Mouse (Mus musculus) liver, embryonic 14.5 days (tissue): ENCODE data around the gene Rpn1. TPM values are rescaled to one million over a fixed set of nuclear protein-coding genes. Genes with fewer than 3 reads are reported as not detected.
A peak's percentile ranks its signal among the peaks of the same experiment; 100 is the strongest.

Experiments used
- ATAC-seq: fragments of 200-750 bp; cut with Nextera tagmentation; 2 replicates; pipeline ENCODE4 v1.8.0; 2017; ENCODE audit warnings: moderate number of reproducible peaks, mild to moderate bottlenecking, moderate library complexity; ENCODE audit not compliant: insufficient read depth
- DNase-seq, 3 experiments: peaks; one replicate each; pipeline ENCODE4 v3.0.0-alpha.2; 2012 to 2013; ENCODE audit warnings: low read depth in 3 of 3, low spot score in 3 of 3
- H3K27ac ChIP-seq: fragments of 300-500 bp; sonication (generic); 2 replicates; pipeline ENCODE4 v1.5.1; 2014; ENCODE audit warnings: moderate library complexity, mild to moderate bottlenecking, control low read depth, inconsistent platforms
- H3K27me3 ChIP-seq: fragments of 300-500 bp; sonication (generic); 2 replicates; pipeline ENCODE4 v1.6.1; 2014; ENCODE audit warnings: mild to moderate bottlenecking, low read length, moderate library complexity; ENCODE audit not compliant: control insufficient read depth, insufficient read depth
- H3K36me3 ChIP-seq: fragments of 300-500 bp; sonication (generic); replicated peaks from 2 replicates; pipeline ENCODE4 v1.6.1; 2014; ENCODE audit warnings: low read depth; ENCODE audit not compliant: control insufficient read depth, insufficient read depth
- H3K4me1 ChIP-seq, 2 experiments: fragments of 200-500 bp in 1 of 2; fragments of 300-500 bp in 1 of 2; sonication (generic) in 1 of 2; replicated peaks; 2 replicates each; pipeline ENCODE4 v1.6.1; 2012 to 2014; ENCODE audit warnings: antibody characterized with exemption in 1 of 2, inconsistent platforms in 1 of 2, low read length in 1 of 2; ENCODE audit not compliant: control insufficient read depth in 2 of 2, insufficient read depth in 2 of 2
- H3K4me2 ChIP-seq: fragments of 300-500 bp; sonication (generic); 2 replicates; pipeline ENCODE4 v1.6.1; 2014; ENCODE audit warnings: low read depth, mild to moderate bottlenecking, control low read depth, moderate library complexity
- H3K4me3 ChIP-seq, 2 experiments: fragments of 200-500 bp in 1 of 2; fragments of 300-500 bp in 1 of 2; sonication (generic) in 1 of 2; 2 replicates each; pipeline ENCODE4 v1.5.1; 2012 to 2014; ENCODE audit warnings: low read depth in 2 of 2, low read length in 2 of 2, mild to moderate bottlenecking in 2 of 2, control low read depth in 1 of 2, inconsistent platforms in 1 of 2, moderate library complexity in 1 of 2; ENCODE audit not compliant: insufficient read depth in 1 of 2
- H3K9ac ChIP-seq: fragments of 300-500 bp; sonication (generic); replicated peaks from 2 replicates; pipeline ENCODE4 v1.6.1; 2014; ENCODE audit warnings: mild to moderate bottlenecking, control low read depth, moderate library complexity
- H3K9me3 ChIP-seq: fragments of 300-500 bp; sonication (generic); 2 replicates; pipeline ENCODE4 v1.6.1; 2016; ENCODE audit warnings: low read length, mixed read lengths; ENCODE audit not compliant: control insufficient read depth
- CTCF ChIP-seq: IDR thresholded peaks from 2 replicates; pipeline ENCODE4 v1.5.1; 2016; ENCODE audit warnings: antibody characterized with exemption, low read depth, control low read depth
- EP300 ChIP-seq: IDR thresholded peaks from 2 replicates; pipeline ENCODE4 v1.6.1; 2016; ENCODE audit warnings: antibody characterized with exemption, low read depth
- WGBS: fragments of 180-500 bp; shearing (Covaris S2); extraction: QIAGEN DNeasy Blood & Tissue Kit; methylation state at CpG from one replicate; pipeline ENCODE4 v1.1.7; 2014; ENCODE audit not compliant: insufficient replicate concordance; 5-methylcytosine and 5-hydroxymethylcytosine counted together
- polyA plus RNA-seq, 2 experiments: library from polyadenylated mRNA; depleted of rRNA in 1 of 2; stranded (reverse) in 1 of 2; unstranded in 1 of 2; fragments of >200 nt; fragmentation: Nextera tagmentation in 1 of 2; extraction: Ambion mirVana in 1 of 2; gene quantifications; 2 replicates each; pipeline versions ENCODE4 v1.2.1 to v1.2.3; 2012 to 2014

Rpn1 gene
- polyA plus RNA-seq, 2 experiments, result 81.7 to 172 TPM

GRCm38 (mm10) chr6:88071216-88071615, 13.1 kb upstream of the Rpn1 start:
- H3K4me1 ChIP-seq, result peaks cover 7 to 18% of the 10 kb centered on the region in 2 experiments
- TF ChIP-seq CTCF (no peak), EP300 (no peak)
- DNase-seq (no peak), ATAC-seq (no peak)
- no peaks in the 10 kb centered on the region for H3K9me3 ChIP-seq
- WGBS, result 46% methylated on average over 5 of the region's 5 CpGs
- no peak overlapping the region for H3K4me2 ChIP-seq
- no peaks in the 10 kb centered on the region for H3K36me3 ChIP-seq
- H3K27ac ChIP-seq, result no peak overlapping the region
- no peaks in the 10 kb centered on the region for H3K27me3 ChIP-seq
- H3K4me3 ChIP-seq, result no peak overlapping the region
- H3K9ac ChIP-seq, result no peak overlapping the region

DNA sequence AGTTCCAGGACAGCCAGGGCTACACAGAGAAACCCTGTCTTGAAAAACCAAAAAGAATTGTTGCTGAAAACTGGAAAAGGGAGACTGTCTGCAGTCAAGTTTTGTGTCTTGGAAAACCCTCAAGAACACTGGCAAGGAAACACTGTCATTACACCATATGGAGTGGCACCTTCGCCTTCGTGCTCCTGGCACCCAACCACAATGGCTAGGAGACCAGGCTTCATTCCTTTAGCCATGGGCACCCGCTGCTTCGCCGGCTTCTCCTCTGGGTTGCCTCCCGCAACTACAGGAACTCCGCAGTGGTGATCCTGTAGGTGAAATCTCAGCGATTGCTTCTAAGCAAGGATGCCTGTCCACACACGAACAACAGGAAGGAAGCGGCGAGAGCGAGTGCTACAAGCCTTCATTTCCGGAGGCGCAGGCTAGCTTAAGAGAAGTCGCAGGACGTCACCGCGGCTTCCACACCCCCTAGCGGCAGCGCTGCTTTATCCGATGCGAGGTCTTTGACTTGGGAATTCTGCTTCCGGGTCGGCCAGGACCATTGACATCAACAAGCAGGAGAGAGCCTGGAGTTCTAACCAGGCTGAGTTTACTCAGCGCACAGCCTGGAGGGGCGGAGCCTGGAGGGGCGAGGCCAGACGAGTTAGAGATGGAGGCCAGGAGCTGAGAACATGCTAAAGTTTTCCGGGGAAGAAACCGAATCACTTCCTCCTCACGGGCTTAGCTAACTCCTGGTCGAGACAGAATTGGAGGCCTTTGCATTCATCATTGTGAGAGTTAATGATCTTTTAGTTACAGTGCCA, 9.3 kb upstream of the Rpn1 start:
- DNase-seq, result peak; percentile 91 to 94 (median 92)
- 2% methylated on average over 32 of the region's 32 CpGs for WGBS
- Histone ChIP-seq H3K4me3 (peak overlapping the region; percentile 56 to 66), H3K9ac (peak overlapping the region; percentile 72), H3K36me3 (no peaks in the 10 kb centered on the region), H3K27me3 (no peaks in the 10 kb centered on the region), H3K9me3 (no peaks in the 10 kb centered on the region), H3K4me1 (peaks cover 10 to 22% of the 10 kb centered on the region in 2 experiments), H3K4me2 (peak overlapping the region; percentile 84), H3K27ac (peak overlapping the region; percentile 79)
- peak; percentile 96 for ATAC-seq
- TF ChIP-seq EP300, result no peak
- peak; percentile 96 for TF ChIP-seq CTCF

DNA sequence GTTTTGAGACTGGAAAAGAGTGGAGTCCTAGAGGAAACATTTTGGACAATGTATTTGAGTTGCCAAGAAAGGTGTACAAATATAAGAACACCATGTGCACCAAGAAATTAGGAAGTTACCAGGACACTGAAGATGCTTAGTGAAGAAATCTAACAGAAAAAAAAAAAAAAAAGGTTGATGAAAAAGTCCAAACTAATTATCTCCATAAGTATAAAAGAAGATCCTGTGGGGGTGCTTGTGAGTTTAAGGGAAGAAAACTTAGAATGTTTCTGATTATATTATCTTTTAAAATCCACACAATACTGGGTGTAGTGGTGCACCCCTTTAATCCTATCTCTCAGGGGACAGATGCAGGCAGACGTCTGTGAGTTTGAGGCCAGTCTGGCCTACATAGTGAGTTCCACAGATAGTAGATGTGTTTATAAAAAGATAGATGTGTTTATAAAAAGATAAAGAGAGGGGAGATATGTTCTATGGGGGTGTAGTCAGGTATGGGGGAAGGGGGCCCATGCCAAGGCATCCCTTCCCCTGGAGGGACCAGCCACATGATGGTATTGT, 8.2 kb upstream of the Rpn1 start:
- H3K4me3 ChIP-seq, result peak overlapping the region in 1 of 2 experiments; percentile 56; a peak in 2 of 4 replicates
- 15% methylated on average over 1 of the region's 1 CpGs for WGBS
- no peaks in the 10 kb centered on the region for H3K27me3 ChIP-seq
- ATAC-seq (peak; percentile 52), DNase-seq (no peak)
- no peaks in the 10 kb centered on the region for H3K36me3 ChIP-seq
- peak overlapping the region; percentile 84 for H3K4me2 ChIP-seq
- peak overlapping the region; percentile 79 for H3K27ac ChIP-seq
- TF ChIP-seq EP300 (peak; percentile 77), CTCF (no peak)
- H3K9me3 ChIP-seq, result no peaks in the 10 kb centered on the region
- H3K4me1 ChIP-seq, result peaks cover 10 to 22% of the 10 kb centered on the region in 2 experiments
- H3K9ac ChIP-seq, result peak overlapping the region; percentile 48

GRCm38 (mm10) chr6:88083095-88083494, 1.2 kb upstream of the Rpn1 start:
- H3K4me2 ChIP-seq, result no peak overlapping the region
- no peak overlapping the region for H3K9ac ChIP-seq
- no peaks in the 10 kb centered on the region for H3K27me3 ChIP-seq
- 85% methylated on average over 7 of the region's 7 CpGs for WGBS
- ATAC-seq (no peak), DNase-seq (no peak)
- H3K4me1 ChIP-seq, result peaks cover 21 to 22% of the 10 kb centered on the region in 2 experiments
- no peaks in the 10 kb centered on the region for H3K9me3 ChIP-seq
- TF ChIP-seq CTCF (no peak), EP300 (no peak)
- H3K27ac ChIP-seq, result no peak overlapping the region
- H3K4me3 ChIP-seq, result no peak overlapping the region
- peaks cover 2% of the 10 kb centered on the region for H3K36me3 ChIP-seq

- no peak for TF ChIP-seq EP300
- TF ChIP-seq CTCF, result no peak
- peaks cover 3% of the 10 kb centered on the region for H3K36me3 ChIP-seq
- H3K4me3 ChIP-seq, result peak overlapping the region in 1 of 2 experiments; percentile 92; a peak in 2 of 4 replicates
- H3K9me3 ChIP-seq, result no peaks in the 10 kb centered on the region
- H3K27ac ChIP-seq, result peak overlapping the region; percentile 39
- ATAC-seq (no peak), DNase-seq (no peak)
- H3K9ac ChIP-seq, result peak overlapping the region; percentile 25
- peak overlapping the region; percentile 74 for H3K4me2 ChIP-seq
- H3K4me1 ChIP-seq, result peaks cover 21 to 22% of the 10 kb centered on the region in 2 experiments
- 57% methylated on average over 3 of the region's 3 CpGs for WGBS
- H3K27me3 ChIP-seq, result no peaks in the 10 kb centered on the region
Measured at GRCm38 (mm10) chr6:88083672-88084071, 610 bp upstream of the Rpn1 start.
